Mouse (Mus musculus) cortical plate, adult 2 months (tissue): ENCODE data around the gene Rcn1. TPM values are rescaled to one million over a fixed set of nuclear protein-coding genes. Genes with fewer than 3 reads are reported as not detected.

Experiments used
- H3K27ac ChIP-seq: fragments of 200-500 bp; 2 replicates; pipeline ENCODE4 v1.5.1; 2012; ENCODE audit warnings: low read length, control low read depth, inconsistent platforms; ENCODE audit not compliant: insufficient read depth
- H3K4me1 ChIP-seq: fragments of 200-500 bp; 2 replicates; pipeline ENCODE4 v1.6.1; 2011; ENCODE audit warnings: low read length; ENCODE audit not compliant: control insufficient read depth, insufficient read depth
- H3K4me3 ChIP-seq: fragments of 200-500 bp; 2 replicates; pipeline ENCODE4 v1.5.1; 2011; ENCODE audit warnings: mild to moderate bottlenecking, low read length, control low read depth; ENCODE audit not compliant: insufficient read depth
- CTCF ChIP-seq: fragments of 200-500 bp; IDR thresholded peaks from 2 replicates; pipeline ENCODE4 v1.5.1; 2011; ENCODE audit warnings: mild to moderate bottlenecking, control low read depth, low read length; ENCODE audit not compliant: insufficient read depth; ENCODE audit errors: extremely low read depth
- POLR2A ChIP-seq: fragments of 200-500 bp; IDR thresholded peaks from 2 replicates; pipeline ENCODE4 v1.6.1; 2011; ENCODE audit warnings: mild to moderate bottlenecking, low read length, control low read depth; ENCODE audit not compliant: insufficient read depth; ENCODE audit errors: extremely low read depth
- polyA plus RNA-seq: library from polyadenylated mRNA; depleted of rRNA; stranded (reverse); fragments of >200 nt; gene quantifications from 2 replicates; pipeline ENCODE4 v1.2.3, GENCODE M21; 2012

Rcn1 gene
- polyA plus RNA-seq, 1 experiment, result 15.8 TPM

DNA sequence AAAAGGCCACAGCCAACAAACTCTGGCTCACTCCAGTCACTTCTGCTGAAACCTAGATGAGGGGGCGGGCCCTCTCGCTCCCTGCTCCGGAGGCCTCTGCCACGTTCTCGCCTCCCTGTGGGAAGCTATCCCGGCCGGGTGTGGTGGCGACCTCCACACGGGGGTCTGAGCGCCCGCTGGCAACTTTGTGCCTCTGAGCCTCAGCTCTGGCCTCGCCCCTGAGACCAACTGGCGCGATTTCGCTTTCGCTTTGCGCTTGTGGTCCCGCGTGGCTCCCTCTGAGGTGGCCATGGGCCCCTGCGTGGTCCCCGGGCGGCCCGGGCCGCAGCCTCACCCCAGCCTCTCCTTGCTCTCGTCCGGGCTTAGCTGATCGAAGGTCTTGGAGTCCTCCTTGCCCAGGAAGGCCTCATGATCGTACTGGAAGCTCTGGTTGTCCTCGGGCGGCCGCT, 459 bp downstream of the Rcn1 start:
- no peak for TF ChIP-seq POLR2A
- no peak for TF ChIP-seq CTCF
- Histone ChIP-seq H3K4me1 (no peaks in the 10 kb centered on the region), H3K4me3 (peak overlapping the region; percentile 94), H3K27ac (no peak overlapping the region)

DNA sequence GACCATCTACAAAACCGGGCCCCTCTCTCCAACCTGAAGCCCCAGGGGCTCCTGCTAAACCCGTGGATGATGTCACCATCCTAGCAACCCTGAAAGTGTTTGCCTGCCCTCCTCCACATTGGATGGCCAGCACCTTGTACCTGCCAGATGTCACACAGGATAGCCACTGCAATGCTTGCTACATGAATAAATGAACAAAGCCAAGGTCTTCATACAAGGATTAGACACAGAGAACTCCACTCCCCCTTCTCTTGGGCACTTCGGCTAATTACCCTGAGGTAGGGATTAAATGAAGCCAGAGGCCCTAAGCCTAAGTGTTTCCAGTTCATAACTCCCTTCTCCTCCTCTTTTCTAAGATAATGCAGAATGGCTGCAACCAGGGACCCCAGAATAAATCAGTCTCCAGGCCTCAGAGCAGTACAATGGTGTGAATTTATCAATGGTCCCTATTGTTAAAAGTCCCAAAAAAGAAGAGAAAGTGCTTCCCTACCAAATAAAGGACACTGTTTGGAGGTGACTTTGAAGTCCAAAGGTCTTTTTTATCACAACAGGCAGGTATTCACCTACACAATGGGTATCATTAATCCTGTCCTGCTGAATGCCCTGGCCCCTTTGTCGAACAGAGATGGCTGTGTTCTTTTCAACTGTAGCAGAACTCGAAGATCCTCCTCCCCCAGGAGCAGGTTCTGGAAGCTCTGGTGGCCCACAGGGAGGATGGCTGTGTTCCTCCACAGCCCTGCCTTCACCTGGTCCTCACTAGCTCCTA, 1.5 kb downstream of the Rcn1 start:
- H3K4me1 ChIP-seq, result no peaks in the 10 kb centered on the region
- no peak overlapping the region for H3K27ac ChIP-seq
- H3K4me3 ChIP-seq, result peak overlapping the region; percentile 94; the same call in 1 of the 2 replicates
- TF ChIP-seq CTCF (no peak), POLR2A (no peak)

DNA sequence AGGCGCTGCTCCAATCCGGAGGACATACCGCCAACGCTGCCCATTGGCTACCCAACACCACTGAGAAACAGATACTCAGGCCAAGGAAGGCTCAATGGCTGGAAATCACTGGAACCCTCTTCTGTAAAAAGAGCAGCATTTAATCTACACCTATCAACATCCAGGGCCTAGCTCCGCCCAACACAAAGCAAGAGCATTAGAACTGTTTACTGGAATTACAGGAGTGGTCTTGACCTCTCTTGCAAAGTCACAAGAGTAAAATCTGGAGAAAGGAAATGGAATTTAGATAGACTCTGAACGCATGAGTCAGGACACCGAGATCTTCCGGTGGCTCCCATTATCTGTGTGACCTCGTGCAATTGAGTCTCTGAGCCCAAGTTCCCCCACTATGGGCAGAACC, 3.1 kb downstream of the Rcn1 start:
- H3K27ac ChIP-seq, result no peak overlapping the region
- no peaks in the 10 kb centered on the region for H3K4me1 ChIP-seq
- TF ChIP-seq POLR2A, result no peak
- no peak for TF ChIP-seq CTCF
- H3K4me3 ChIP-seq, result no peak overlapping the region

DNA sequence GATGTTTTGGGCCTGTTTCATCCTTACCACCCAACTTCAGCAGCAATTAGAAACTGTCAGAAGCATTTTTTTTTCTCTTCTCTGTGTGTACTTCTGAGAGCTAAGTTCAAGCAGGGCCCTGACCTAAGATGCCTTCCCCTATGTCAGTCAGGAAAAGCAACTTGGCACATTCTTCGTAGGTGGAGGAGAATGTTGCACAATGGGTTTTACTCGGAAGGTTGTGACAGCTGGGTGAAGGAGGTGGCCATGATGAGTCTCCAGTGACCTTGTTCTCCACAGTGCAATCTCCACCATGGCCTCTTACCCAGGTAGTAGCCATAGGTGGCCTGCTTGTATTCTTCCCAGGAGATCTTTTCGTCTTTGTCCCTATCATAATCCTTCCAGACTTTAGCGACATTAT, 4.7 kb downstream of the Rcn1 start:
- no peak for TF ChIP-seq CTCF
- TF ChIP-seq POLR2A, result no peak

DNA sequence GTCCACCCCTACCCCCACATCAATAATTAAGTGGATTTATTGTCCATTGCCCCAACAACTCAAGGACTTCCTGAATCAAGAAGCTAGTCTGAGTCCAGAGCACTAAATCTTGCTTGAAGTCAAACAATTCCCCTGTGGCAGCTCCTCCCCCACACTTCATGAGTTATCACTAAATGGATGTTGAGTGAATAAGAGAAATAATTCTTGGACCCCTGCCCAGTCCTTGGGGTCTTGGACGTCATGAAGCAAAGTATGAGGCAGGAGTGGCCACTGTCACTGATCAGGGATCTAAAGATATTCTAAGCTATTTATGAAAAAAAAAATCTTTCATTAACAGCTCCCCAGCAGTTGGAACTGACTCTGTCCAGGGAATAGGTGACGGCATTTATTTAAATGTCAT, 6.6 kb downstream of the Rcn1 start:
- no peak for TF ChIP-seq POLR2A
- no peak for TF ChIP-seq CTCF
- no peaks in the 10 kb centered on the region for H3K4me1 ChIP-seq
- H3K4me3 ChIP-seq, result no peak overlapping the region
- no peak overlapping the region for H3K27ac ChIP-seq

More for the DNA sequence above, 4.7 kb downstream of the Rcn1 start:
- Histone ChIP-seq H3K4me1 (no peaks in the 10 kb centered on the region), H3K27ac (no peak overlapping the region), H3K4me3 (no peak overlapping the region)

DNA sequence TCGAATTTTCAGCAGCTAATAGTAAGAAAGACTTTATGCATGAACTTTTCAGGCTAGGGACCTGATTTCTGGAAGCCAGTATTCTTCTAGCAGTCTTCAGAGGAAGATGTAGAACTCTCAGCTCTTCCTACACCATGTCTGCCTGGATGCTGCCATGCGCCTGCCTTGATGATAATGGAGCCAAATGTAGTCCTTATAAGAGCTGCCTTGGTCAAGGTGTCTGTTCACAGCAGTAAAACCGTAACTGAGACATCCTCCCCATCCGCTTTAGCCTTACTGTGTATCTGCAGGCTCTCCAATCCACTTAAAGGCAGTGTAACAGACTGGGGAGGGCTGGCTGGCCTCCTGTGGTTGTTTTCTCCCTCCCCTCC, 7.7 kb downstream of the Rcn1 start:
- no peaks in the 10 kb centered on the region for H3K4me1 ChIP-seq
- no peak overlapping the region for H3K4me3 ChIP-seq
- TF ChIP-seq CTCF (no peak), POLR2A (no peak)
- H3K27ac ChIP-seq, result no peak overlapping the region

DNA sequence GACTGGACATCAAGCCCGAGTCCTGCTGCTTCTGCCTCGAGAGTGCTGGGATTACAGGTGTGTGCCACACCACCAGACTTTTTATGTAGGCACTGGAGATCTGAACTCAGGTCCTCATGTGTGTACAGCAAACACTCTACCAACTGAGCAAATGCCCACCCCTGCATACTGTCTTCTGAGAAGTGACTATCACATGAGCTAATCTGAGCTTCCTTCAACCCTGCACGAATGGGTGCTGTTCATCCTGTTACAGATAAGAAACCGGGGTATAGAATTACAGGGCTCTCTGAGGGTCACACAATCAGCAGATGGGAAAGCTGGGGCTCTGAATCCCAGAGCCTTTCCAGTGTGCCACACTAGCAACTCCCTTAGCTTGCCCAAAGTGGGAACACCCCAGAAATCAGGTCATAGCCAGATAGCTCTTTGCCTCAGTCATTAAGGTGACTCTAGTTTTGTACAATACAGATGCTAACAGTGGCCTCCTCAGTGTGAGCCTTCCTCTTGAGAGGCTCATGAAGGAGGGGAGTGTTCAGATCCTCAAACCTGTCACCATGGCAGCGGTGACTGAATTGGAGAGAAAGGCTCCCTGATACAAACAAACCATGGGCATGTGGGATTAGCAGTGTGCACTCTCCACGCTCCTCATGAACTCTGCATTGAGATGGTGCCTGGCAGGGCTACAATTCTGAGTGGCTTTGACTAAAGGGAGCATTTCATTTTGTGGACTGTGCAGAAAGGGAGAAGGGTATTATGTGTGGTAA, 8.3 kb downstream of the Rcn1 start:
- TF ChIP-seq CTCF (no peak), POLR2A (no peak)
- H3K27ac ChIP-seq, result no peak overlapping the region
- H3K4me3 ChIP-seq, result no peak overlapping the region
- no peaks in the 10 kb centered on the region for H3K4me1 ChIP-seq

DNA sequence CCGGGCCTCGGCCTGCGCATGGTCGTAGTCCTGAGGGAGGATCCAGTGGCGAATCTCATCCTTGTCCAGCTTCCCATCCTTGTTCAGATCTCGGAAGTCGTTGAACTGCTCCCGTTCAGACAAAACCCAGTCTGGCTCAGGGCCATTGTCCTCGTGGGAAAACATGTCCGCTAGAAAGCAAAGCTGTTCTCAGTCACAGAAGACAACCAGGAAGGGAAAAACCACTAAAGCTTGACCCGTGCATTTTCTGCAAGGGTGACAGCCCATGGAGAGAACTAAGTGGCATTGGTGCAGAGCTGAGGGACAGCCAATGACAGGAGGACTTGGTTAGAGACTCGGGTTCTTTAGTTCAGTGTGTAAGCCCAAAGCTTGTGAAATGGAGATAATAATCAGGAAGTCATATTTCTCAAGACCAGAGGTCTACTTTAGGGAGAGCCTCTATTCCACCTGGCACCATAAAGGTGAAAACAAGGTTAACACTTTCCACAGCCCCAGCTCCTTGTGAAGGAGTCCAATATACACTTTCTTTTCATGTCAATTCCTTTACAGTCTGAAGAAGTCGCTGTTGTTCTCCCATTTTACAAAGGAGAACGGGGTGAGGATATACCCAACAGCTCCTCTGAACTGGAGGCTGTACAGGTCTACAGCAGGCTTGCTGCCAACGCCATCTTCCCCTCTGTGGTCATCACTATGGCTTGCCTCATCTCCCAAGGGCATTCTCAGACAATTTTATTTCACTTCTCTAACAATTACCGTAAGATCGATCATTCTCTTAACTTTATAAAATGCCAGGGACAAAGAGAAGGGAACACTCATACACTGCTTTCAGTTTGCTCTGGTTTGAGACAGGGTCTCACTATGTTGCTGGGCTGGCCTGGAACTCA, 9.9 kb downstream of the Rcn1 start:
- Histone ChIP-seq H3K4me3 (no peak overlapping the region), H3K4me1 (no peaks in the 10 kb centered on the region), H3K27ac (no peak overlapping the region)
- no peak for TF ChIP-seq POLR2A
- TF ChIP-seq CTCF, result no peak

DNA sequence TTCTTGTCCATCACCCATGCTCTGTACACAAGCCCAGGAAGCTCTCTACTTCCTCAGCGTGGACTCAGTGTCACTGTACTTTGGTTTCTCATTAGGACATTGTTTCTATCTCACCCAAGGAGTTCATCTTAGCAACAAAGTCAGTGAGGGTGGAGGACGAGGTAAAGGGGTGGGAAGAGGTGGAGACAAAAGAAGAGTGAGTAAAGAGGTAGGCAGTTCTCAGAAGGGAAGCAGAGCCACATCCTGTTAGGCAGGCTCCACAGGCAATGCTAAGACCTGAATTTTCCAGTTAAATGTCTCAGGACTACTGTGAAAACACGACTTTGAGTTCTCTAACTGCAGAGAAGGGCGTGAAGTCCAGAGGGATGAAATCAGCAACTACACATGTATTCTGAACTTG, 12.7 kb downstream of the Rcn1 start:
- TF ChIP-seq POLR2A (no peak), CTCF (no peak)
- Histone ChIP-seq H3K27ac (no peak overlapping the region), H3K4me1 (no peaks in the 10 kb centered on the region), H3K4me3 (no peak overlapping the region)

DNA sequence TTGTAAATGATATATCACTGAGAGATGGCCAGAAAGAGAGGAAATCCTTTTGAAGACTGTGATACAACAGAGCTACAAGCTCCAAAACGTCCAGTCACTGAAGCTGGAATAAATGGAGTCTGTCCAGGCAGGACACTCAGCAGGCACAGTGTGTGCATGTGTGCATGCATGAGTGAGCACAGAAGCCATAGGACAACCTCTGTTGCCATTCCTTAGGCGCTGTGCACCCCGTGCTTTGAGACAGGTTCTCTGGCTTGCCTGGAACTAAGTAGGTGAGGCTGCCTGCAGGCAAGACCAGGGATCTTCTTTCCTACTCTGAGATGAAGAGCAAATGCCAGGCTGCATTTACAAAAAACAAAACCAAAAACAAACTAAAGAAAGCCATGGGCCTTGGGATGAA, 14.1 kb downstream of the Rcn1 start:
- H3K4me3 ChIP-seq, result no peak overlapping the region
- TF ChIP-seq CTCF, result no peak
- TF ChIP-seq POLR2A, result no peak
- H3K4me1 ChIP-seq, result no peaks in the 10 kb centered on the region
- H3K27ac ChIP-seq, result no peak overlapping the region
